Mouse (Mus musculus): ENCODE data around the gene Ndfip2. TPM values are rescaled to one million over a fixed set of nuclear protein-coding genes. Genes with fewer than 3 reads are reported as not detected.

The Ndfip2 gene
- total and polyA plus RNA-seq, 3 experiments, result 13.7 to 26.3 TPM; not detected in 1

GRCm38 (mm10) chr14:105287972-105288371 is 29.6 kb downstream of the Ndfip2 start:
- Histone ChIP-seq H3K9ac (ENCODE audit: control insufficient read depth, low read depth, low read length, poor library complexity, severe bottlenecking) (no peak overlapping the region), H3K27ac (ENCODE audit: control insufficient read depth, low read depth, low read length) (no peak overlapping the region), H3K79me2 (ENCODE audit: control insufficient read depth, insufficient read depth, low read length, poor library complexity) (no peaks in the 10 kb centered on the region), H3K36me3 (ENCODE audit: control insufficient read depth in 1 of 2, insufficient read depth in 2 of 2, low read length in 2 of 2) (peaks cover 0 to 4% of the 10 kb centered on the region in 2 experiments; a peak in 2 of 4 replicates), H3K27me3 (ENCODE audit: control insufficient read depth in 1 of 2, insufficient read depth in 2 of 2, low read length in 2 of 2) (no peaks in the 10 kb centered on the region), H3K4me1 (ENCODE audit: control insufficient read depth in 1 of 2, insufficient read depth in 2 of 2, low read length in 2 of 2) (peaks cover 0 to 2% of the 10 kb centered on the region in 2 experiments; a peak in 2 of 4 replicates), H3K9me3 (replicated peaks; ENCODE audit: insufficient read depth, low read length) (no peaks in the 10 kb centered on the region), H3K4me3 (ENCODE audit: control insufficient read depth in 1 of 2, insufficient read depth in 1 of 2, low read depth in 2 of 2, low read length in 2 of 2) (no peak overlapping the region)
- DNase-seq (ENCODE audit: low read depth, low spot score), result peak; percentile 23
- TF ChIP-seq MAFK (IDR thresholded peaks at IDR 0.05; ENCODE audit: borderline replicate concordance, low read depth, low read length) (no peak), SIN3A (IDR thresholded peaks at IDR 0.05; ENCODE audit: low read length) (no peak)

DNA sequence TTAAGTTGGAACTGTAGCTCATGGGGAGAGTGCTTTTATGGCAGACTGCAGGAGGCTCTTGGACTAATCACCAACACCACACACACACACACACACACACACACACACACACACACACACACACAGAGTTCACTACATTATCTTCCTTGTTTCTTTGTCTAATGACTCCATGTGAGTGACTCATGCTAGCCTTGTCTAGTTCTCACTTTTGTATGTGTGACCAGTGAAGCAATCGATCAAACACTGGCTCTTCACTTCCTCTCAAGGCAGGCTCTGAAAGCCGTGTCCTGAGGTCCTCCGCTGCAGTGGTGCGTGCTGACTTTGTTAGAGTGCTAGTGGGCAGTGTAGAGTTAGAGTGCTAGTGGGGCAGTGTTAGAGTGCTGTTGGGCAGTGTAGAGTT is 30.2 kb downstream of the Ndfip2 start:
- no peak overlapping the region for H3K27ac ChIP-seq (ENCODE audit: control insufficient read depth, low read depth, low read length)

GRCm38 (mm10) chr14:105292139-105292538 is 33.8 kb downstream of the Ndfip2 start:
- Histone ChIP-seq H3K9me3 (replicated peaks; ENCODE audit: insufficient read depth, low read length) (no peaks in the 10 kb centered on the region), H3K79me2 (ENCODE audit: control insufficient read depth, insufficient read depth, low read length, poor library complexity) (no peaks in the 10 kb centered on the region), H3K4me3 (ENCODE audit: control insufficient read depth in 1 of 2, insufficient read depth in 1 of 2, low read depth in 2 of 2, low read length in 2 of 2) (no peak overlapping the region), H3K27me3 (ENCODE audit: control insufficient read depth in 1 of 2, insufficient read depth in 2 of 2, low read length in 2 of 2) (no peaks in the 10 kb centered on the region), H3K27ac (ENCODE audit: control insufficient read depth, low read depth, low read length) (no peak overlapping the region), H3K36me3 (ENCODE audit: control insufficient read depth in 1 of 2, insufficient read depth in 2 of 2, low read length in 2 of 2) (peaks cover 0 to 4% of the 10 kb centered on the region in 2 experiments; a peak in 2 of 4 replicates), H3K9ac (ENCODE audit: control insufficient read depth, low read depth, low read length, poor library complexity, severe bottlenecking) (no peak overlapping the region), H3K4me1 (ENCODE audit: control insufficient read depth in 1 of 2, insufficient read depth in 2 of 2, low read length in 2 of 2) (peaks cover 0 to 2% of the 10 kb centered on the region in 2 experiments; a peak in 2 of 4 replicates)
- TF ChIP-seq ZC3H11A (IDR thresholded peaks at IDR 0.05; ENCODE audit: low read depth, low read length), result no peak
- no peak for TF ChIP-seq MEF2A (IDR thresholded peaks at IDR 0.05; ENCODE audit: extremely low read depth, insufficient replicate concordance, low read depth, low read length, poor library complexity, severe bottlenecking)
- no peak for TF ChIP-seq POLR2A (IDR thresholded peaks at IDR 0.05; ENCODE audit: control insufficient read depth in 1 of 2, insufficient read depth in 1 of 2, low read depth in 1 of 2, low read length in 2 of 2, poor library complexity in 1 of 2)
- DNase-seq (ENCODE audit: low read depth, low spot score), result no peak

More for the DNA sequence above, 30.2 kb downstream of the Ndfip2 start:
- DNase-seq (ENCODE audit: low read depth, low spot score), result peak; percentile 52
- Histone ChIP-seq H3K9me3 (replicated peaks; ENCODE audit: insufficient read depth, low read length) (no peaks in the 10 kb centered on the region), H3K36me3 (ENCODE audit: control insufficient read depth in 1 of 2, insufficient read depth in 2 of 2, low read length in 2 of 2) (peaks cover 0 to 4% of the 10 kb centered on the region in 2 experiments; a peak in 2 of 4 replicates), H3K4me1 (ENCODE audit: control insufficient read depth in 1 of 2, insufficient read depth in 2 of 2, low read length in 2 of 2) (peaks cover 0 to 2% of the 10 kb centered on the region in 2 experiments; a peak in 2 of 4 replicates), H3K9ac (ENCODE audit: control insufficient read depth, low read depth, low read length, poor library complexity, severe bottlenecking) (no peak overlapping the region), H3K27me3 (ENCODE audit: control insufficient read depth in 1 of 2, insufficient read depth in 2 of 2, low read length in 2 of 2) (no peaks in the 10 kb centered on the region), H3K79me2 (ENCODE audit: control insufficient read depth, insufficient read depth, low read length, poor library complexity) (no peaks in the 10 kb centered on the region), H3K4me3 (ENCODE audit: control insufficient read depth in 1 of 2, insufficient read depth in 1 of 2, low read depth in 2 of 2, low read length in 2 of 2) (no peak overlapping the region)
- TF ChIP-seq EP300 (IDR thresholded peaks at IDR 0.05; ENCODE audit: low read depth in 1 of 2, low read length in 2 of 2) (peak in 1 of 2 experiments; percentile 25; a peak in 1 of 4 replicates), NRF1 (IDR thresholded peaks at IDR 0.05; ENCODE audit: insufficient read depth, low read depth, low read length, poor library complexity, severe bottlenecking) (no peak)

GRCm38 (mm10) chr14:105293777-105294176 is 35.4 kb downstream of the Ndfip2 start:
- H3K27ac ChIP-seq (ENCODE audit: control insufficient read depth, low read depth, low read length), result no peak overlapping the region
- H3K27me3 ChIP-seq (ENCODE audit: control insufficient read depth in 1 of 2, insufficient read depth in 2 of 2, low read length in 2 of 2), result no peaks in the 10 kb centered on the region
- no peak for DNase-seq (ENCODE audit: low read depth, low spot score)
- H3K36me3 ChIP-seq (ENCODE audit: control insufficient read depth in 1 of 2, insufficient read depth in 2 of 2, low read length in 2 of 2), result no peaks in the 10 kb centered on the region
- no peaks in the 10 kb centered on the region for H3K79me2 ChIP-seq (ENCODE audit: control insufficient read depth, insufficient read depth, low read length, poor library complexity)
- H3K9ac ChIP-seq (ENCODE audit: control insufficient read depth, low read depth, low read length, poor library complexity, severe bottlenecking), result no peak overlapping the region
- H3K4me1 ChIP-seq (ENCODE audit: control insufficient read depth in 1 of 2, insufficient read depth in 2 of 2, low read length in 2 of 2), result no peaks in the 10 kb centered on the region; a peak in 1 of 4 replicates
- no peaks in the 10 kb centered on the region for H3K9me3 ChIP-seq (replicated peaks; ENCODE audit: insufficient read depth, low read length)
- no peak overlapping the region for H3K4me3 ChIP-seq (ENCODE audit: control insufficient read depth in 1 of 2, insufficient read depth in 1 of 2, low read depth in 2 of 2, low read length in 2 of 2)
- no peak for TF ChIP-seq GATA1 (IDR thresholded peaks at IDR 0.05; ENCODE audit: low read depth, low read length)
- no peak for TF ChIP-seq USF1 (IDR thresholded peaks at IDR 0.05; ENCODE audit: low read depth, low read length)
- TF ChIP-seq CTCF (IDR thresholded peaks at IDR 0.05 in 2 of 3, conservative IDR thresholded peaks at IDR 0.05 in 1 of 3; ENCODE audit: control insufficient read depth in 1 of 3, insufficient read depth in 1 of 3, low read depth in 2 of 3, low read length in 3 of 3, poor library complexity in 1 of 3, severe bottlenecking in 1 of 3), result no peak
- TF ChIP-seq MAX (IDR thresholded peaks at IDR 0.05; ENCODE audit: low read length), result no peak
- TF ChIP-seq RCOR1 (IDR thresholded peaks at IDR 0.05; ENCODE audit: low read depth, low read length), result no peak
- no peak for TF ChIP-seq ZKSCAN1 (IDR thresholded peaks at IDR 0.05; ENCODE audit: low read depth, low read length)
- TF ChIP-seq BHLHE40 (IDR thresholded peaks at IDR 0.05; ENCODE audit: borderline replicate concordance, low read depth, low read length), result no peak
- TF ChIP-seq CHD1 (IDR thresholded peaks at IDR 0.05; ENCODE audit: low read depth, low read length), result no peak
- TF ChIP-seq USF2 (IDR thresholded peaks at IDR 0.05; ENCODE audit: borderline replicate concordance in 1 of 2, insufficient read depth in 1 of 2, low read depth in 1 of 2, low read length in 2 of 2), result no peak
- TF ChIP-seq NELFE (IDR thresholded peaks at IDR 0.05; ENCODE audit: low read depth, low read length), result no peak
- TF ChIP-seq POLR2A (IDR thresholded peaks at IDR 0.05; ENCODE audit: control insufficient read depth in 1 of 2, insufficient read depth in 1 of 2, low read depth in 1 of 2, low read length in 2 of 2, poor library complexity in 1 of 2), result no peak
- TF ChIP-seq POLR2AphosphoS2 (IDR thresholded peaks at IDR 0.05; ENCODE audit: low read length), result no peak
- TF ChIP-seq ELF1 (IDR thresholded peaks at IDR 0.05; ENCODE audit: low read depth, low read length), result no peak
- no peak for TF ChIP-seq CHD2 (IDR thresholded peaks at IDR 0.05; ENCODE audit: low read length)
